Mouse (Mus musculus) cerebellum, adult 2 months (tissue): ENCODE data around the gene Gpc6.

ENCODE experiments used
- CTCF ChIP-seq: fragments of 200-500 bp; IDR thresholded peaks from 2 replicates; pipeline ENCODE4 v1.5.1; 2011; ENCODE audit warnings: low read depth, mild to moderate bottlenecking, control low read depth, low read length, moderate library complexity, borderline replicate concordance; ENCODE audit not compliant: insufficient read depth
- POLR2A ChIP-seq: fragments of 200-500 bp; IDR thresholded peaks from 2 replicates; pipeline ENCODE4 v1.6.1; 2011; ENCODE audit warnings: low read length, control low read depth, borderline replicate concordance; ENCODE audit not compliant: insufficient read depth

- TF ChIP-seq CTCF: no peak
- no peak for TF ChIP-seq POLR2A
These were observed 627.7 kb downstream of the Gpc6 start for GRCm38 (mm10) chr14:117552776-117553175.
